Mouse (Mus musculus) urinary bladder, adult 2 months (tissue): ENCODE results near the gene Fam122c. TPM values are rescaled to one million over a fixed set of nuclear protein-coding genes. Genes with fewer than 3 reads are reported as not detected.

Experiments used
- DNase-seq: peaks from one replicate; pipeline ENCODE4 v3.0.0; 2022; ENCODE audit warnings: low spot score
- polyA plus RNA-seq: library from polyadenylated mRNA; depleted of rRNA; stranded (reverse); fragments of >200 nt; gene quantifications from 2 replicates; pipeline ENCODE4 v1.2.3, GENCODE M21; 2012; rRNA removed

The Fam122c gene
- polyA plus RNA-seq, 1 experiment: not detected

GRCm38 (mm10) chrX:53370366-53370740 lies 97.1 kb downstream of the Fam122c start, which contains the start of gene Mospd1:
Gene Mospd1, minus strand, starts transcription at chrX:53370502.
- DNase-seq: peak; percentile 53

Other genes starting within 250 kb of the Fam122c start
- gene Plac1, start 33.3 kb upstream of the Fam122c start, polyA plus RNA-seq: not detected in 2 replicates
- gene Fam122b, start 3.6 kb upstream of the Fam122c start, polyA plus RNA-seq: 5.5 and 6.1 TPM in 2 replicates
- 18.4 and 18.9 TPM in 2 replicates for gene Mospd1, start 97.1 kb downstream of the Fam122c start, polyA plus RNA-seq
- not detected in 2 replicates for gene Etd, start 161.5 kb downstream of the Fam122c start, polyA plus RNA-seq